Mouse (Mus musculus) yolk sac, embryonic 10.5 days (tissue): ENCODE data around the gene Ppp4r4.
"Not testable (repeated sequence)": the region's sequence is repeated elsewhere in the genome, so short reads cannot be mapped to it uniquely, and the experiment has no call there.

ENCODE experiments used
- DNase-seq: peaks from one replicate; pipeline ENCODE4 v3.0.0-alpha.2; 2017; ENCODE audit warnings: low spot score

The Ppp4r4 gene

GRCm38 (mm10) chr12:103532649-103533395, 739 bp downstream of the Ppp4r4 start:
- DNase-seq: no peak

DNA sequence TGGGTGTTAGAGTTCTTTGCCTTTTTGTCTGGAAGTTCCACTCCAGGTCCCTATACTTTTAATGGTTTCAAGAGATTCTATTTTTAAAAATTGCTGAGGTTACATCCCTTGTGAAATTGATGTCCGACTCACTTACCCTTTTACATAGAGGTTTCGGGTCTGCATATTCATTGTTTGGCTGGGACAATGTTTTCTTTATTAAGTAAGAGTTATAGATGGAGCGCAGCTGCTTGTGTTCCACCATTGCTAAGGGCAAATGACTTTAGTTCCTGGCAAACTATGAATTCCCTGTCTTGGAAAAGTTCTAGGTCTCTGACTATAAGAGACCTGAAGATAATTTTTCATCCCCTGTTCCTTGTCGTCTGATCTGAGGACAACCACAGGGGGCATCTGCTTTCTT, 8.3 kb downstream of the Ppp4r4 start:
- no peak for DNase-seq

GRCm38 (mm10) chr12:103543351-103543750, 11.3 kb downstream of the Ppp4r4 start:
- DNase-seq: no peak

DNA sequence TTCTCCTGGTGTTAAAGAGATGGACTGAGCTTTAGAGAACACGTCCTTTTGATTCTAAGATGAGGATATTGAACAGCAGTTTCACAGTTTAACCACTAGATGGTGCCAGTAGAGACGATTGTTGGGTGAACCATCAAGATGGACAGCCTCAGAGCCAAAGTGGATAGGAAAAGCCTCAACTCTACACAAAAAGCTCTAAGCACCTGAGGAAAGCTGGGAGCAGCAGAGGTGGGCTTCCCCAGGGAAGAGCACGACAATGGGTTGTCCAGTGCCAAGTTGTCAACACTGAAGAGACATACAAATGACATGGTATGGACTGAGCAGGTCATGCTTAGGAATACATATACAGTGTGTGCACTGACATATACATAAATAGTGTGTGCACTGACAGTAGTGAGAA, 12.1 kb downstream of the Ppp4r4 start:
- peak; percentile 42 for DNase-seq

DNA sequence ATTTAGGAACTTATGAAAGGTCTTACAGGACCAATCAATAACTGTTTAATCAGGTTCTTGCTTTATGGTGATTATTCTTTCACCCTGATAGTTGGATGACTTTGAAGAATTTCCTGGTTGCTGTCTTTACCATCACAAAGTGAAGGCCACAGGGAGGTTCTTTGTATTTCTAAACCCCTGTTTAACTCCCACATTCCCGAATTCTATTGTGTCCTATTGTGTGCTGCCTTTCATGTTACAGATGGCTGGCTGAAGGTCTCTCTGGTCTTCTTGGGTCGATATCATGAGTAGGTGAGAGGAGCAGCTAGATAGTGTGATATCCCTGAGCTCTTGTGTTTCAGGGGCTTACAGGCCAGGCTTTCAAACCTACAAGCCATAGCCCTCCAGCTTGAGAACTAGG, 15.4 kb downstream of the Ppp4r4 start:
- DNase-seq: no peak

GRCm38 (mm10) chr12:103548526-103548925, 16.4 kb downstream of the Ppp4r4 start:
- DNase-seq: no peak

DNA sequence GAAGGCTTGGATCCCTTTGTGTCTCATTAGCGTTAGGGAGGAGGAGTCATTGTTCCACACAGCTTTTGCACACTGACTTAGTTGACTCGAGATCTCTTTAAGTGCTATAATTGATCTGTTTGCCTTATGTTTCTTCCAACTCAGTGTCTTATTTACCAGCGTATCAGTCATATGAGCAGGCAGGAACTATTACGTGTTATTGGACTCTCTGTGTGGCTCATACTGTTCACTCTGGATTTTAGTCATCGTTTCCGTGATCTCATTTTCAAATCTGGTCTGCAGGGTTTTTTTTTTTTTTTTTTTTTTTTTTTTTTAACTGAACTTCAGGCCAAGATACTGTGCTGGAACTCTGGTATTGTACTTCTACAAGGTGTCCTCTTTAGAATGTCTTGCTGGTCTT, 18.0 kb downstream of the Ppp4r4 start:
- no peak for DNase-seq

GRCm38 (mm10) chr12:103551422-103551821, 19.3 kb downstream of the Ppp4r4 start:
- DNase-seq: peak; percentile 36

DNA sequence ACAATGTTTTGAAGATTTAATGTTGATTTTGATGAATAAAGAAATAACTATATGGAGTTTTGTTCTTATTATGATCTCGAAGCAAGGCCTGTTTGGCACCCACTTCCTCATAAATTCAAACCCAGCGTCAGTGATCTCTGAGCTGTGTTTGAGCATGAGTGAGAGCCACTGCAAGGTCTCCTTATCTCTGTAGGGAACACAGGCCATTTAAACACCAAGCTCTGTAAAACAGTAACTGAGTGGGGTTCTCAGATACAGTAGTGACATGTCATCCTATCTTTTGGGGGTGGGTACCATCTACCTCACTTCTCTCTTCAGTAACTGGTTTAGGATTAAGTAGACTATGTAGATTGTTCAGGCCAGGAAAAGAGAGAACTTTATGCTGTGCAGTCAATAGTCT, 20.4 kb downstream of the Ppp4r4 start:
- no peak for DNase-seq

- no peak for DNase-seq
Observed at GRCm38 (mm10) chr12:103553497-103553896, 21.4 kb downstream of the Ppp4r4 start.

DNA sequence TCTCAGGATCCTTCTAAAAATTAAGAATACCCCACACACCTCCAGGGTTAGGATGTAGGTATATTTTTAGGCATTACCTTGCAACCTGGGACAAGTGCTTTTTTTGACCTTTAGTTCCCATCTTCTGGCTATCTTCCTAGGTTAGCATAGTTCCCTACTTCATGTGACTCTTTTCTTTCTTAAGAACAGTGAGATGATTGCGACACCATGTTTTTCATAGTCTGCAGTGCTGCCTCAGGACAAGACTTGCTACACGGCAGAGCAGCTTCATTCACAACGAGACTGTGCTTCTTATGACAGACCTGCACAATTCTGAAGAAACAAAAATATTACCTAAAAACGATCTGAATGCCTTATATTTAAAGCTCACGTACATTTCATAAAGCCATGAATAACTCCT, 24.8 kb downstream of the Ppp4r4 start:
- no peak for DNase-seq

- DNase-seq: no peak
Observed at GRCm38 (mm10) chr12:103564726-103565125, 32.6 kb downstream of the Ppp4r4 start.

DNA sequence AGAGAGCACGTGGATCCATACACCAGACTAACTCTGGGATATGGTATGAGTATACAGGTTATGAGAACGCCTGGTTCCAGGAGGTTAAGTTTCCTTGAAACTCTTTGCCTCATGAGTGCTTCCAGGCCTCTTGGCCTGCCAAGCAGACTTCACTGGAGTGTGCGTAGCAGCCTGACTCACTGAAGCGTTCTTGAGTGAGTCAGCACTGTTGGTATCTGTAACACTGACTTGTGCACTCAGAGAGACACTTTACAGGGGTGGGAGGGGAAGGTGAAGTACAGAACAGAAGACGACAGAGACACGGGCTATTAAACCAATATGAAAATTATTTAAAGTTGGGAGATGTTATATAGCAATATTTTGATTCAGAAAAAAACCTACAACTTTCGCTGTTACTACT, 33.1 kb downstream of the Ppp4r4 start:
- no peak for DNase-seq

DNA sequence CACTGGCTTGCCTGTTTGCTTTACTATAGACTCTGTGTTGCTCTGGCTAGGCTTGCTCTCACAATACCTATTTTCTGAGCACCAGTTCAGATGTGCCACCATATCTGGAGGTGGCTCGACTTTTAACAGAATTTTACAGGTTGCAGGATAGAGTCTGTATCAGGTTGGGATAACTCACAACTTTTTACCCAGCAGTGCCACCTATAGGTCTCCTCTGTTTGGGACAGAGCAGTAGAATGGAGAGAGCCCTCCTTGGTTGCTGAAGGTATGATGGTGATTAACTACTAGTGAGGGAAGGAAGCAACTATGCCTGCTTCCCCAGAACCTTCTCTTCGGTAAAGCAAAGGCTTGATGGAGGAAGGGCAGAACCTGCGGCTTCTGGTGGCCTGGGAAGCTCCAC, 35.0 kb downstream of the Ppp4r4 start:
- DNase-seq: no peak

- no peak for DNase-seq
Observed at GRCm38 (mm10) chr12:103569690-103570089, 37.6 kb downstream of the Ppp4r4 start.

GRCm38 (mm10) chr12:103578148-103578547, 46.1 kb downstream of the Ppp4r4 start:
- DNase-seq: not testable (repeated sequence)

GRCm38 (mm10) chr12:103583771-103584170, 51.7 kb downstream of the Ppp4r4 start:
- no peak for DNase-seq

GRCm38 (mm10) chr12:103598411-103598810, 66.3 kb downstream of the Ppp4r4 start:
- peak; percentile 28 for DNase-seq

- DNase-seq: no peak
Observed at GRCm38 (mm10) chr12:103600364-103600763, 68.3 kb downstream of the Ppp4r4 start.

DNA sequence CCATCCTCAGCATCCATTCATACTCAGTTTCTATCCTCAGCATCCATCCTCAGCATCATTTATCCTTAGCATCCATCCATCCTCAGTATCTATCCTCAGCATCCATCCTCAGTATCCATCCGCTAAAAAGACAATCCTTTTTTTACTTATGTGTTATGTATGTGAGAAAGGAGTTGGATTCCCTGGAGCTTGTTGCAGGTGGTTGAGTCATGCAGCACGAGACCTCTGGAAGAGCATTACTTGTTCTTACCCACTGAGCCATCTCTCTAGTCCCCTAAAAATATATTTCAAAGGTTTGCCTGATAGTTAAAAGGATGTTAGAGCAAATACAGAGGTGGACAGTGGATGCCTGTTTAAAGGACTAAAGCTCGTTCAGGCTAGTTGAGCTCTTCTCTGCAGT, 69.8 kb downstream of the Ppp4r4 start:
- DNase-seq: no peak

DNA sequence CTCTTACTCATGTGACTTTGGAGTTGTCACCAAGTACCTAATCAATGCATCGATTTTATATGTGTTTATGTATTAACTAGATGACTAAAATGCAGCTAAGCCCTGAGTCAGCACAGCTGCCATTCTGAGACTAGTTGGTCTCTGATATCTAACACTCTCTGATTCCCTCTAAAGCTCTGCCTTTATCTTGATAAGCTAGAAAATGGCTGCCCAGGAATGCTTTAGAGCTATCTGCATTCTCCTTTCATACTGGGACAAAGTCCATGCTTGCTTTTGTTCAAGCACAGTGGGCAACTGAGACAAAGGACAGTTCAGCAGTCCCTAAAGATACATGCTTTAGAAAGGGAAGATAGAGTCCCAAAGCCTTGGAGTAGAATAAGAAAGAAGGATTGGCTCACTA, 83.1 kb downstream of the Ppp4r4 start:
- DNase-seq: peak; percentile 43

DNA sequence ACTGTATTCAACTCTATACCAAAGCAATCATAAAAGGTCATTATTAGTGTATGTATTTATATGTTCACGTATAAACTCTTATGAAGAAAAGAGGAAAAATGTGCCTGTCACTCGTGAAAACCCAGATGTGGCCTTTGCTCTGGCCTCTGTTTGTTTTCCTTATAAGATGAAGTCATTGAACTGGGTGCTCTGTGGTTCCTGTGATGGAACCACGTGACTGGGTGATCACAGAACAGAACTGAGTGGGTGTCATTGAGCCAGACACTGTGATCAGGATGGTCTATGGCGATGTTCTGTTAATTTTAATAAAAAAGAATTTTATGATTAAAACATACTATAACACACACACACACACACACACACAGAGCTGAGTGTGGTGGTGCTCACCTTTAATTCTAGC, 83.7 kb downstream of the Ppp4r4 start:
- DNase-seq: peak; percentile 24

DNA sequence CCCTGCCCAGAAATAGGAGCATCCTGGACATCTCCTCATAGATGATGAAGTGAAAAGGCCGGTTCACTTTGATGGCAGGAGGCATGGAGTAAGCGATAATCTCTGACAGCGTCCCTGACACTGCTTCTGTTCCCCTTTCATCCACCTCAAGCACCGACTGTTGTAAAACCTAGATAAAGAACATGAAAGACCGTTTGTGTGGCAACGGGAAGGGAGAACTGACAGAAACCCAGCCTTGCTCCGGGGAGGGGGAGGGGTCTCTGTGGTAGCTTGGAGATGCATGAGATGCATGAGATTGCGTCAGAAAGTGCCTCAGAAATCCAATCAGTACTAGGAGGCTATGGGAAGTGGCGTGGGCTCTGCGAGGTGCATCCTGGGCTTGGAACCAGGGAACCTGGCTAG, 84.8 kb downstream of the Ppp4r4 start:
- no peak for DNase-seq

- peak; percentile 78 for DNase-seq
Observed at GRCm38 (mm10) chr12:103631203-103631612, 99.1 kb downstream of the Ppp4r4 start, which contains the start of gene Serpina10. Gene Serpina10 (minus strand): TSS chr12:103631444.
